Mouse (Mus musculus) forebrain, embryonic 13.5 days (tissue): ENCODE data around the gene Cap2. TPM values are rescaled to one million over a fixed set of nuclear protein-coding genes. Genes with fewer than 3 reads are reported as not detected.

Experiments used
- ATAC-seq: fragments of 200-750 bp; cut with Nextera tagmentation; 2 replicates; pipeline ENCODE4 v1.8.0; 2017
- H3K27ac ChIP-seq: fragments of 300-500 bp; sonication (generic); 2 replicates; pipeline ENCODE4 v1.5.1; 2015; ENCODE audit warnings: inconsistent platforms, mild to moderate bottlenecking, moderate library complexity
- H3K27me3 ChIP-seq: fragments of 300-500 bp; sonication (generic); 2 replicates; pipeline ENCODE4 v1.6.1; 2015; ENCODE audit warnings: mild to moderate bottlenecking, inconsistent platforms
- H3K36me3 ChIP-seq: fragments of 300-500 bp; sonication (generic); 2 replicates; pipeline ENCODE4 v1.6.1; 2015; ENCODE audit warnings: mild to moderate bottlenecking, inconsistent platforms; ENCODE audit not compliant: poor library complexity, severe bottlenecking
- H3K4me1 ChIP-seq: fragments of 300-500 bp; sonication (generic); 2 replicates; pipeline ENCODE4 v1.6.1; 2015; ENCODE audit warnings: inconsistent platforms
- H3K4me2 ChIP-seq: fragments of 300-500 bp; sonication (generic); 2 replicates; pipeline ENCODE4 v1.6.1; 2015; ENCODE audit warnings: inconsistent platforms, mild to moderate bottlenecking, moderate library complexity
- H3K4me3 ChIP-seq: fragments of 300-500 bp; sonication (generic); 2 replicates; pipeline ENCODE4 v1.5.1; 2015; ENCODE audit warnings: mild to moderate bottlenecking, inconsistent platforms
- H3K9ac ChIP-seq: fragments of 300-500 bp; sonication (generic); 2 replicates; pipeline ENCODE4 v1.6.1; 2015; ENCODE audit warnings: mild to moderate bottlenecking, inconsistent platforms
- H3K9me3 ChIP-seq: fragments of 300-500 bp; sonication (generic); replicated peaks from 2 replicates; pipeline ENCODE4 v1.6.1; 2016; ENCODE audit warnings: inconsistent platforms
- WGBS: fragments of 180-500 bp; shearing (Covaris S2); methylation state at CpG from one replicate; pipeline ENCODE4 v1.1.7; 2015; 5-methylcytosine and 5-hydroxymethylcytosine counted together
- polyA plus RNA-seq: library from polyadenylated mRNA; unstranded; fragments of >200 nt; fragmentation: Nextera tagmentation; extraction: Ambion mirVana; gene quantifications from 2 replicates; pipeline ENCODE4 v1.2.1, GENCODE M21; 2015

Gene Cap2
- polyA plus RNA-seq, 1 experiment from 2014 or later: 11.8 TPM

GRCm38 (mm10) chr13:46572648-46573163, 71.1 kb downstream of the Cap2 start:
- 49% methylated on average over 9 of the region's 9 CpGs for WGBS

GRCm38 (mm10) chr13:46574201-46574600, 72.6 kb downstream of the Cap2 start:
- peak overlapping the region; percentile 67 for H3K27ac ChIP-seq
- WGBS: 69% methylated on average over 5 of the region's 5 CpGs
- no peaks in the 10 kb centered on the region for H3K27me3 ChIP-seq
- H3K36me3 ChIP-seq: no peaks in the 10 kb centered on the region
- H3K4me3 ChIP-seq: no peak overlapping the region
- peaks cover 36% of the 10 kb centered on the region for H3K4me1 ChIP-seq
- no peak overlapping the region for H3K9ac ChIP-seq
- H3K4me2 ChIP-seq: no peak overlapping the region
- H3K9me3 ChIP-seq: no peaks in the 10 kb centered on the region
- no peak for ATAC-seq

More at GRCm38 (mm10) chr13:46572648-46573163, 71.1 kb downstream of the Cap2 start:
- peak overlapping the region; percentile 51 for H3K27ac ChIP-seq
- H3K9ac ChIP-seq: no peak overlapping the region
- peaks cover 36% of the 10 kb centered on the region for H3K4me1 ChIP-seq
- no peak for ATAC-seq
- no peaks in the 10 kb centered on the region for H3K9me3 ChIP-seq
- no peaks in the 10 kb centered on the region for H3K36me3 ChIP-seq
- H3K4me3 ChIP-seq: no peak overlapping the region
- H3K27me3 ChIP-seq: no peaks in the 10 kb centered on the region
- H3K4me2 ChIP-seq: no peak overlapping the region

- peak overlapping the region; percentile 67 for H3K27ac ChIP-seq
- no peak overlapping the region for H3K4me2 ChIP-seq
- H3K4me3 ChIP-seq: no peak overlapping the region
- WGBS: 64% methylated on average over 4 of the region's 4 CpGs
- H3K4me1 ChIP-seq: peaks cover 36% of the 10 kb centered on the region
- no peaks in the 10 kb centered on the region for H3K36me3 ChIP-seq
- H3K9me3 ChIP-seq: no peaks in the 10 kb centered on the region
- no peaks in the 10 kb centered on the region for H3K27me3 ChIP-seq
- H3K9ac ChIP-seq: no peak overlapping the region
- ATAC-seq: peak; percentile 57
These were observed 73.1 kb downstream of the Cap2 start for GRCm38 (mm10) chr13:46574707-46575106.

GRCm38 (mm10) chr13:46584860-46585259, 83.2 kb downstream of the Cap2 start:
- H3K9ac ChIP-seq: no peak overlapping the region
- peaks cover 4% of the 10 kb centered on the region; the same call in 1 of the 2 replicates for H3K4me1 ChIP-seq
- no peak overlapping the region for H3K4me3 ChIP-seq
- no peak overlapping the region for H3K4me2 ChIP-seq
- H3K27ac ChIP-seq: no peak overlapping the region; the same call in 1 of the 2 replicates
- no peak for ATAC-seq
- no peaks in the 10 kb centered on the region for H3K36me3 ChIP-seq
- WGBS: 49% methylated on average over 7 of the region's 7 CpGs
- no peaks in the 10 kb centered on the region for H3K27me3 ChIP-seq
- no peaks in the 10 kb centered on the region for H3K9me3 ChIP-seq

- Histone ChIP-seq H3K9me3 (no peaks in the 10 kb centered on the region), H3K36me3 (no peaks in the 10 kb centered on the region), H3K4me2 (no peak overlapping the region), H3K27ac (no peak overlapping the region), H3K4me3 (no peak overlapping the region), H3K27me3 (no peaks in the 10 kb centered on the region), H3K9ac (no peak overlapping the region), H3K4me1 (peaks cover 4% of the 10 kb centered on the region; the same call in 1 of the 2 replicates)
- ATAC-seq: no peak
- 79% methylated on average over 17 of the region's 17 CpGs for whole genome bisulfite sequencing
These were observed 86.2 kb downstream of the Cap2 start for GRCm38 (mm10) chr13:46587717-46588289.

GRCm38 (mm10) chr13:46588606-46589005, 87.0 kb downstream of the Cap2 start:
- no peak overlapping the region for H3K9ac ChIP-seq
- H3K36me3 ChIP-seq: no peaks in the 10 kb centered on the region
- no peak overlapping the region for H3K4me2 ChIP-seq
- H3K4me3 ChIP-seq: no peak overlapping the region
- ATAC-seq: no peak
- peaks cover 4% of the 10 kb centered on the region; the same call in 1 of the 2 replicates for H3K4me1 ChIP-seq
- H3K27ac ChIP-seq: no peak overlapping the region
- H3K9me3 ChIP-seq: no peaks in the 10 kb centered on the region
- WGBS: 95% methylated on average over 5 of the region's 5 CpGs
- H3K27me3 ChIP-seq: no peaks in the 10 kb centered on the region

GRCm38 (mm10) chr13:46590885-46591284, 89.2 kb downstream of the Cap2 start:
- H3K9me3 ChIP-seq: no peaks in the 10 kb centered on the region
- no peak overlapping the region for H3K9ac ChIP-seq
- 88% methylated on average over 4 of the region's 4 CpGs for WGBS
- H3K27ac ChIP-seq: no peak overlapping the region
- no peak overlapping the region for H3K4me3 ChIP-seq
- H3K27me3 ChIP-seq: no peaks in the 10 kb centered on the region
- H3K4me2 ChIP-seq: no peak overlapping the region
- H3K4me1 ChIP-seq: no peaks in the 10 kb centered on the region
- no peak for ATAC-seq
- no peaks in the 10 kb centered on the region for H3K36me3 ChIP-seq

GRCm38 (mm10) chr13:46600694-46601093, 99.0 kb downstream of the Cap2 start:
- H3K9ac ChIP-seq: no peak overlapping the region
- H3K36me3 ChIP-seq: no peaks in the 10 kb centered on the region
- H3K9me3 ChIP-seq: no peaks in the 10 kb centered on the region
- H3K4me3 ChIP-seq: no peak overlapping the region
- WGBS: 85% methylated on average over 5 of the region's 5 CpGs
- H3K4me1 ChIP-seq: peaks cover 18% of the 10 kb centered on the region
- H3K4me2 ChIP-seq: no peak overlapping the region
- no peak for ATAC-seq
- H3K27me3 ChIP-seq: no peaks in the 10 kb centered on the region
- H3K27ac ChIP-seq: no peak overlapping the region

GRCm38 (mm10) chr13:46601386-46601785, 99.7 kb downstream of the Cap2 start:
- Histone ChIP-seq H3K4me1 (peaks cover 18% of the 10 kb centered on the region), H3K9me3 (no peaks in the 10 kb centered on the region), H3K27ac (no peak overlapping the region), H3K27me3 (no peaks in the 10 kb centered on the region), H3K4me2 (no peak overlapping the region), H3K4me3 (no peak overlapping the region), H3K9ac (no peak overlapping the region), H3K36me3 (no peaks in the 10 kb centered on the region)
- no peak for ATAC-seq
- WGBS: 48% methylated on average over 2 of the region's 2 CpGs

- 92% methylated on average over 11 of the region's 11 CpGs for WGBS
- Histone ChIP-seq H3K9me3 (no peaks in the 10 kb centered on the region), H3K27ac (no peak overlapping the region), H3K4me2 (no peak overlapping the region), H3K4me3 (no peak overlapping the region), H3K36me3 (no peaks in the 10 kb centered on the region), H3K27me3 (no peaks in the 10 kb centered on the region), H3K9ac (no peak overlapping the region), H3K4me1 (peaks cover 18% of the 10 kb centered on the region)
- ATAC-seq: no peak
These were observed 101.0 kb downstream of the Cap2 start for GRCm38 (mm10) chr13:46602674-46603073.

GRCm38 (mm10) chr13:46611033-46611432, 109.4 kb downstream of the Cap2 start:
- Histone ChIP-seq H3K4me2 (no peak overlapping the region), H3K9me3 (peaks cover 4% of the 10 kb centered on the region; the same call in 1 of the 2 replicates), H3K9ac (no peak overlapping the region), H3K4me3 (no peak overlapping the region), H3K4me1 (no peaks in the 10 kb centered on the region), H3K36me3 (no peaks in the 10 kb centered on the region), H3K27ac (no peak overlapping the region), H3K27me3 (no peaks in the 10 kb centered on the region)
- ATAC-seq: no peak
- 91% methylated on average over 3 of the region's 3 CpGs for WGBS

GRCm38 (mm10) chr13:46613694-46614272, 112.1 kb downstream of the Cap2 start:
- ATAC-seq: no peak
- Histone ChIP-seq H3K27ac (no peak overlapping the region), H3K4me1 (no peaks in the 10 kb centered on the region), H3K27me3 (no peaks in the 10 kb centered on the region), H3K36me3 (no peaks in the 10 kb centered on the region), H3K9me3 (0 out of 2 replicates have a peak, but pooled peaks cover under 1% of the 10 kb centered on the region), H3K4me3 (no peak overlapping the region), H3K4me2 (no peak overlapping the region), H3K9ac (no peak overlapping the region)
- 85% methylated on average over 6 of the region's 6 CpGs for WGBS
